Mouse (Mus musculus) liver, adult 2 months (tissue): ENCODE measurements around the gene Spen. TPM values are rescaled to one million over a fixed set of nuclear protein-coding genes. Genes with fewer than 3 reads are reported as not detected.

ENCODE experiments used
- DNase-seq: peaks from one replicate; pipeline ENCODE4 v3.0.0-alpha.2; 2011; ENCODE audit warnings: low read depth, low spot score; ENCODE audit errors: extremely low read depth
- H3K27ac ChIP-seq: fragments of 200-500 bp; replicated peaks from 2 replicates; pipeline ENCODE4 v1.5.1; 2012; ENCODE audit warnings: low read depth, mild to moderate bottlenecking, control low read depth, inconsistent platforms, low read length; ENCODE audit not compliant: insufficient read depth
- H3K27me3 ChIP-seq: fragments of 200-500 bp; 2 replicates; pipeline ENCODE4 v1.6.1; 2012; ENCODE audit warnings: mild to moderate bottlenecking, moderate library complexity, low read length, inconsistent platforms; ENCODE audit not compliant: control insufficient read depth, insufficient read depth
- H3K36me3 ChIP-seq: fragments of 200-500 bp; 2 replicates; pipeline ENCODE4 v1.6.1; 2012; ENCODE audit warnings: low read length, inconsistent platforms; ENCODE audit not compliant: control insufficient read depth, insufficient read depth
- H3K4me1 ChIP-seq: fragments of 200-500 bp; 2 replicates; pipeline ENCODE4 v1.6.1; 2011; ENCODE audit warnings: low read length; ENCODE audit not compliant: control insufficient read depth, insufficient read depth
- H3K4me3 ChIP-seq: fragments of 200-500 bp; 2 replicates; pipeline ENCODE4 v1.5.1; 2011; ENCODE audit warnings: low read depth, mild to moderate bottlenecking, control low read depth, low read length, moderate library complexity; ENCODE audit not compliant: insufficient read depth
- H3K79me2 ChIP-seq: fragments of 200-500 bp; 2 replicates; pipeline ENCODE4 v1.6.1; 2012; ENCODE audit warnings: inconsistent platforms, mild to moderate bottlenecking, low read length, moderate library complexity; ENCODE audit not compliant: control insufficient read depth, insufficient read depth
- H3K9ac ChIP-seq: fragments of 200-500 bp; 2 replicates; pipeline ENCODE4 v1.6.1; 2012; ENCODE audit warnings: low read depth, mild to moderate bottlenecking, control low read depth, inconsistent platforms, low read length
- CTCF ChIP-seq: fragments of 200-500 bp; IDR thresholded peaks from 2 replicates; pipeline ENCODE4 v1.5.1; 2011; ENCODE audit warnings: low read depth, low read length, control low read depth
- POLR2A ChIP-seq: fragments of 200-500 bp; IDR thresholded peaks from 2 replicates; pipeline ENCODE4 v1.6.1; 2011; ENCODE audit warnings: low read length, control low read depth; ENCODE audit not compliant: insufficient read depth; ENCODE audit errors: extremely low read depth
- WGBS: fragments of 180-500 bp; shearing (Covaris S2); methylation state at CpG from one replicate; pipeline ENCODE4 v1.1.7; 2018; 5-methylcytosine and 5-hydroxymethylcytosine counted together
- polyA plus RNA-seq: library from polyadenylated mRNA; depleted of rRNA; stranded (reverse); fragments of >200 nt; gene quantifications from 2 replicates; pipeline ENCODE4 v1.2.3, GENCODE M21; 2012
- total RNA-seq: library from RNA; depleted of rRNA; stranded (reverse); fragments of >200 nt; gene quantifications from 2 replicates; pipeline ENCODE4 v1.2.3, GENCODE M21; 2014

Gene Spen
- total and polyA plus RNA-seq, 2 experiments: 7.5 to 8.1 TPM

DNA sequence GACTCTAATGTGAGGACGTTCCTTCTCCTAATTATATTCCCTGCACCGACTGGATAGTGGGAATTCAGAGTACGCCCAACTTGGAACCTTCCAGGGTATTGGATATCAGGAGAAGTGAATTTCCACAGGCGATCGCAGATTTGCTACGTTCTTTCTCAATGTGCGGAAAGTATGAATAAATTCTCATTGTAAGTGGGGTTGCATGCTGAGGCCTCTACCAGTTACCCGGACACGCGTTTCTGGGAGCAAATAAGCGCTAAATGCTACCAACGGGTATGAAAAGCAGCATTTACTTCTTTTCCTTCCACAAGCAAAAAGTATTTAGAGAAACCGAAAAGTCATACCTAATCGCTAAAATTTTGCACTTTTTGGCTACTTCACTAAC lies 1.2 kb downstream of the Spen start:
- DNase-seq: peak; percentile 41
- no peaks in the 10 kb centered on the region for H3K36me3 ChIP-seq
- peak overlapping the region; percentile 80 for H3K27ac ChIP-seq
- peak overlapping the region; percentile 78 for H3K4me3 ChIP-seq
- peaks cover 32% of the 10 kb centered on the region; the same call in 1 of the 2 replicates for H3K79me2 ChIP-seq
- H3K4me1 ChIP-seq: peaks cover 5% of the 10 kb centered on the region; the same call in 1 of the 2 replicates
- H3K27me3 ChIP-seq: no peaks in the 10 kb centered on the region
- no peak for TF ChIP-seq POLR2A
- no peak for TF ChIP-seq CTCF
- peak overlapping the region; percentile 76 for H3K9ac ChIP-seq
- WGBS: under 1% methylated on average over 14 of the region's 14 CpGs

DNA sequence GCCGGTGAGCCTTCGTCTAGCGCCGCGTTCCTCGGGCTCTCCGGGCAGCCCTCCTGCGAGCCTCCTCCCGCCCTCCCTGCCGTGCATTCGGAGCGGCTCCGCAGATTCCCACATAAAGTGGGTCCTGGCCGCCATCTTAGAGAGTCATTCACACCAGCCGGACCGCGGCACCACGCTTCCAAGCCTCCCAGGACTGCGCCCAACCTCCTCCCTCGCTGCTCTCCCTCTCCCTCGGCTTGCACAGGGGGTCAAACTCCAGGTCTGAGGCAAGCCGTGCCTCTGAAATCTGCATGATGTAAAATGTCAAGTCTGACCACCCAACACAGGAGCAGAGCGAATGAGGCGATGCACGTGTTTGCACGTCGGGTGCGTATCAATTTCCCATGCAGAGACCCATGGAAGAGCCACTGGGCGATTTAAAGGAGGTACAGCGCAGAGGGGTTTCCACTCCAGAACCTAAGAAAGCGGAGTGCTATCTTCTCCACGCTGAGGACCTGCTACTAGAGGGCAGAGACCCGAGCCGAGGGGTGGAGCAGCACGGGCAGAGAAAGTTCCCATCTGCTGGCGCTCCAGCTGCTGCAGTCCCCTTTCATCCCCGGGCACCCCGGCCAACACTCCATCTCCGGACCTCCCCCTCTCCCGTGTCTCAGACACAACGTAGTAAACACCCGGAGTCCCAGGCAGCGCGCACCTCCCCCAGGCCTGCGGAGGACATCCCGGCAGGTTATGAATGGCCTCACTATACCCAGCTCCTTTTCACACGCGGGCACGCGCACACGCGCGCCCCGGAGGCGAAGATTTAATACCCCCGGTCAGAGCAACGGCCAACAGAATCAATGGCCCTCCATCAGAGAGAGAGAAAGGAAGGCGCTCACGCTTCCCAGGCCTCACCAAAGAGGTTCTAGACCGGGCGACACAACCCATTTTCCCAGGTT lies 1.8 kb downstream of the Spen start:
- H3K27me3 ChIP-seq: no peaks in the 10 kb centered on the region
- peak; percentile 74 for DNase-seq
- H3K9ac ChIP-seq: peak overlapping the region; percentile 76
- H3K36me3 ChIP-seq: no peaks in the 10 kb centered on the region
- peak overlapping the region; percentile 78 for H3K4me3 ChIP-seq
- under 1% methylated on average over 61 of the region's 61 CpGs for WGBS
- H3K27ac ChIP-seq: peak overlapping the region; percentile 80
- peaks cover 39% of the 10 kb centered on the region; the same call in 1 of the 2 replicates for H3K79me2 ChIP-seq
- peaks cover 7% of the 10 kb centered on the region; the same call in 1 of the 2 replicates for H3K4me1 ChIP-seq
- TF ChIP-seq POLR2A (0 out of 2 replicates have a peak, but pooled peaks have one; percentile 27), CTCF (no peak)

DNA sequence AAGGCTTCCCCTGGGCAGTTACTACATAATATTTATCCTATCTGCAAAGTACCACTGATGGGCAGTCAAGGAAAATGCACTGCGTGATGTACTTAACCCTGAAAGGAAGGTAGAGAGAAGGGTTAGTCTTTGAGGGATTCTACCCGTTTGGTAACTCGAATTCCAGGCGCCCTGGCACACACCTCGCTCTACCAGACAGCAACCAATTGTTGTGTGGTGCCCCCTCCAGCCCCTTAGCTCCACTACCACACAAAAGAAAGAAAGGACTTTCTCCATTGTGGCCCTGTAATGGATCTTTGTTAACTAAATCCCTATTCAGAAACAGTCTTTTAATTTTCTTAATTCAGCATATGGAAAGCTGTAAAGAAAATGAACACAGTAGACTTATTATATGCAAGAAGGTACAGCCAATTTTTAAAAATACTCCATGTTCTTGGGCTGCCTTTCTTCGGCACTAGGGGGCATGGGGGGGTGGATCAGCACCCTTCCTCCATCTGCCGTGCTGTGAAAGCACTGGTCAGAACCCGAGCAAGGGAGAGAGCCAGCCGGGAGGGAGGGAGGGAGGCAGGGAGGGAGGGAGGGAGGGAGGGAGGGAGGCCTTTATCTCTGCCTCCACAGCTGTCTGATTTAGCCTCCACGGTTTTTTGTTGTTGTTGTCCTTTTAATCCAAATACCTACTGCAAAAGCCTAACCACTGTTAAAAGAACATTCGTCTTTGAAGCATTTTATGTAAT lies 3.3 kb downstream of the Spen start:
- peak overlapping the region; percentile 78; the same call in 1 of the 2 replicates for H3K4me3 ChIP-seq
- H3K36me3 ChIP-seq: no peaks in the 10 kb centered on the region
- H3K79me2 ChIP-seq: peaks cover 51% of the 10 kb centered on the region; the same call in 1 of the 2 replicates
- H3K9ac ChIP-seq: no peak overlapping the region
- peak; percentile 40 for TF ChIP-seq CTCF
- TF ChIP-seq POLR2A: no peak
- H3K27ac ChIP-seq: no peak overlapping the region
- H3K4me1 ChIP-seq: peaks cover 7% of the 10 kb centered on the region; the same call in 1 of the 2 replicates
- DNase-seq: peak; percentile 37
- H3K27me3 ChIP-seq: no peaks in the 10 kb centered on the region
- 35% methylated on average over 9 of the region's 11 CpGs for WGBS

DNA sequence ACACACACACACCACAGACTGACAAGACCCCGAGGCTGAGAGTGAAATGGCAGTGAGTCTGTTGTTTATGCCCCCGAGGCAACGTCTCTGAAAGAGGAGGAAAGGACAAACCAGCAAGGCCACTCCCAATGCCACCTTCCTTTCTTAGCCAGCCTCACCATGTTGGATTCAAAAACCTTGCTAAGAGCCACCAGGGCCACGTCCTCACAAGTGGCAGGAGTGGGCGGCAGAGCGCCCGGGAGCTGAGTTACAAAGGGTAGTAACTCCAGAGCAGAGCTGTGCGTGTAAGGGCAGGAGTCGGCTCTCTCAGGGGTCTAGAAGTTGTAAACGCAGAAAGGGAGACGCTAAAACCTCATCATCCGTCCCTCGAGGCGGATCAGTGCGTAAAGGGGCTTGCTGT lies 7.4 kb downstream of the Spen start:
- H3K36me3 ChIP-seq: no peaks in the 10 kb centered on the region
- peaks cover 60% of the 10 kb centered on the region for H3K79me2 ChIP-seq
- peaks cover 20% of the 10 kb centered on the region for H3K4me1 ChIP-seq
- H3K27me3 ChIP-seq: no peaks in the 10 kb centered on the region
- no peak for DNase-seq
- WGBS: 70% methylated on average over 15 of the region's 15 CpGs
- TF ChIP-seq POLR2A (no peak), CTCF (no peak)
- no peak overlapping the region for H3K9ac ChIP-seq
- no peak overlapping the region for H3K4me3 ChIP-seq
- H3K27ac ChIP-seq: no peak overlapping the region

DNA sequence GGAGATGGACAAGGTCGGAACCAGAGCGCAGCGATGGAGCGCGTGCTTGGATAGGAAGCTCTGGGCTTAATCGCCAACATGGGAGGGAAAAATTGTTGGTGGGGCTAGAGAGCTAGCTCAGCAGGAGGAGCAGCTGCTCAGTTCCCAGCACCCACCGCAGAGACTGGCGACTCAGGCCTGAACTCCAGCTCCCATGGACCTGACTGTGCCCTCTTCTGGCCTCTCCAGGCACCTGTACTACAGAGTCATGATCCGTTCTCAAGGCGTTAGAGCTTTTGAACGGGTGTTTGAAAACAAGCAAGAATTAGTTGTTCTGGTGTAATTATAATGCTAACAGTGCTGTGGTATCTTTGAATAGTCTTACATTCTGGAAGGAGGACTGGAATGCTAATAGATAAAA lies 9.5 kb downstream of the Spen start:
- Histone ChIP-seq H3K36me3 (no peaks in the 10 kb centered on the region), H3K9ac (no peak overlapping the region), H3K4me3 (no peak overlapping the region), H3K27ac (no peak overlapping the region), H3K4me1 (peaks cover 28% of the 10 kb centered on the region), H3K79me2 (peaks cover 62% of the 10 kb centered on the region), H3K27me3 (no peaks in the 10 kb centered on the region)
- 85% methylated on average over 11 of the region's 11 CpGs for WGBS
- no peak for TF ChIP-seq POLR2A
- peak; percentile 27; the same call in 1 of the 2 replicates for TF ChIP-seq CTCF
- no peak for DNase-seq
